Mouse (Mus musculus) kidney, embryonic 15.5 days (tissue): ENCODE data around the gene Ppp1ca. TPM values are rescaled to one million over a fixed set of nuclear protein-coding genes. Genes with fewer than 3 reads are reported as not detected.

Experiments
- ATAC-seq: fragments of 200-750 bp; cut with Nextera tagmentation; replicated peaks from 2 replicates; pipeline ENCODE4 v1.8.0; 2017; ENCODE audit warnings: moderate TSS enrichment; ENCODE audit not compliant: low FRiP score
- H3K27ac ChIP-seq: fragments of 300-500 bp; sonication (generic); 2 replicates; pipeline ENCODE4 v1.5.1; 2015; ENCODE audit warnings: mild to moderate bottlenecking, inconsistent platforms
- H3K27me3 ChIP-seq: fragments of 300-500 bp; sonication (generic); 2 replicates; pipeline ENCODE4 v1.6.1; 2015; ENCODE audit warnings: inconsistent platforms
- H3K36me3 ChIP-seq: fragments of 300-500 bp; sonication (generic); 2 replicates; pipeline ENCODE4 v1.6.1; 2015; ENCODE audit warnings: inconsistent platforms
- H3K4me1 ChIP-seq: fragments of 300-500 bp; sonication (generic); 2 replicates; pipeline ENCODE4 v1.6.1; 2015; ENCODE audit warnings: inconsistent platforms
- H3K4me2 ChIP-seq: fragments of 300-500 bp; sonication (generic); 2 replicates; pipeline ENCODE4 v1.6.1; 2015; ENCODE audit warnings: moderate library complexity, mild to moderate bottlenecking, inconsistent platforms
- H3K4me3 ChIP-seq: fragments of 300-500 bp; sonication (generic); replicated peaks from 2 replicates; pipeline ENCODE4 v1.5.1; 2015; ENCODE audit warnings: mild to moderate bottlenecking, inconsistent platforms
- H3K9ac ChIP-seq: fragments of 300-500 bp; sonication (generic); 2 replicates; pipeline ENCODE4 v1.6.1; 2015; ENCODE audit warnings: mild to moderate bottlenecking, inconsistent platforms
- H3K9me3 ChIP-seq: fragments of 300-500 bp; sonication (generic); replicated peaks from 2 replicates; pipeline ENCODE4 v1.6.1; 2016; ENCODE audit warnings: inconsistent platforms
- WGBS: fragments of 180-500 bp; shearing (Covaris S2); methylation state at CpG from one replicate; pipeline ENCODE4 v1.1.7; 2015; ENCODE audit warnings: mixed read lengths; 5-methylcytosine and 5-hydroxymethylcytosine counted together
- polyA plus RNA-seq: library from polyadenylated mRNA; unstranded; fragments of >200 nt; fragmentation: Nextera tagmentation; extraction: Ambion mirVana; gene quantifications from 2 replicates; pipeline ENCODE4 v1.2.1, GENCODE M21; 2015

Gene Ppp1ca
- polyA plus RNA-seq, 1 experiment from 2014 or later: 971 TPM

DNA sequence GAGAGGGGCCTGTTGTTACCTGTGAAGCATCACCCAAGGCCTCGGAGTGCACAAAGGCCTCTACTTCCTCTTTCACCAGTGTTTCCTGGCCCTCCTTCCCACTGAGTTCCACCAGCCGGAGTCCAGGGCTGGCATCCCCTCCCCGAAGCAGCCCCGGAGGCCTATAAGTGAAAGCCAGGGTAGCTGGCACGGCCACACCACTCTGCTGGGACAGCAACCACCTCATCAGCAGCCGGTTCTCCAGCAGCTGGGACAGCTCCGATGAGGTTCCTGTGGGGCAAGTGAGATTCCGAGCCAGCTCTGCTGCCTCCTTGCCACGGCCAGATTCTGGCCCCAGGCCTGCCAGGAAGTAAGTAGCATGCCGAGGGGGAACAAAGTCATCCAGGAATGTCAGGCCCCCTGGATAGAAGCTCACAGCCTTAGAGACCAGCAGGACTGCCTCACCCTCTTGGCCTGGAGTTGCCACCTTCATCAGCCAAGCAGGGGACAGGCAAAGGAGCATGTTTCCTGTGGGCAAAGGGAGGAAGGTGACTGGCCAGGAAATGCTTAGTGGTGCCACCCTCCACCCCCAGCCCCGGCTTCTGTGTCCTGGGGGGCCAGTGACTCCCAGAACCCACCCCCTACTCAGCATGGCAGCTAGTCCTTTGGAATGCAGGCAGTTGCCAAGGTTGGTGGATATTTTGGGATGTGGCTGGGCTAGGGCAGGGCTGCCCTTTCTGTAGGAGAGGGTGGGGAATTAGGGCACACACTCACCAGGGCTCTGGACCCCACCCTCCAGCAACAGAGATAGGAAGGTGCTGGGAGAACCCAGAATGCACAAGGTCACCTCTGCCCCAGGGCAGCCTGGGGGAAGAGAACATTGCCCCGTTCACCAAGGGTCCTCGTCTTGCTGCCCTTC is 20.2 kb upstream of the Ppp1ca start:
- peaks cover 5% of the 10 kb centered on the region for H3K27me3 ChIP-seq
- peak overlapping the region; percentile 37; the same call in 1 of the 2 replicates for H3K27ac ChIP-seq
- no peak overlapping the region for H3K4me2 ChIP-seq
- H3K4me1 ChIP-seq: peaks cover 42% of the 10 kb centered on the region
- no peaks in the 10 kb centered on the region for H3K9me3 ChIP-seq
- H3K9ac ChIP-seq: no peak overlapping the region
- no peak for ATAC-seq
- H3K4me3 ChIP-seq: no peak overlapping the region
- no peaks in the 10 kb centered on the region for H3K36me3 ChIP-seq
- WGBS: 64% methylated on average over 13 of the region's 13 CpGs

DNA sequence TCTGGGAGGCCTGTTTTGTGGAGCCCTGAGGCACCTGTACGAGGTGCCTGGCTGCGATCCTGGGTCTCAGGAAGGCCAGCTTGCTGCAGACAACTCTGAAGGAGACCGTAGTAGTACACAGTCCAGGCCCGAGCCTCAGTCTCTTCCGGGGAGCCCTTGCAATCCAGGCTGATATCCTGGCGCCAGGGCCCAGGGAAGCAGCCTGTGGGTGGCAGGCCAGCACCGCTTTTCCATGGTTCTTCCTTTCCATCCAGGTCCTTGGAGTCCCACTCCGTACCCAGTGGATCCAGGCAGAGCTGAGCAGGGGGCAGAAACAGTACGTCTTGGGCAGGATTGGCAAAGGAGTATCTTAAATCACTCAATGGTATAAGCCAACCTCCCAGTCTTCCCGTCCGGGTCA is 18.9 kb upstream of the Ppp1ca start:
- peaks cover 9% of the 10 kb centered on the region for H3K27me3 ChIP-seq
- no peak overlapping the region for H3K9ac ChIP-seq
- no peaks in the 10 kb centered on the region for H3K36me3 ChIP-seq
- no peaks in the 10 kb centered on the region for H3K9me3 ChIP-seq
- H3K4me1 ChIP-seq: peaks cover 42% of the 10 kb centered on the region
- WGBS: 53% methylated on average over 11 of the region's 11 CpGs
- no peak overlapping the region for H3K4me3 ChIP-seq
- no peak overlapping the region for H3K27ac ChIP-seq
- no peak for ATAC-seq
- no peak overlapping the region for H3K4me2 ChIP-seq

GRCm38 (mm10) chr19:4175368-4175947 is 16.4 kb upstream of the Ppp1ca start, which contains the start of gene Carns1:
TSS of gene Carns1 (minus strand) at chr19:4175479.
- H3K4me1 ChIP-seq: peaks cover 33% of the 10 kb centered on the region
- peak within 1 kb of the TSS; percentile 28 for H3K4me3 ChIP-seq
- ATAC-seq: peak; percentile 69
- H3K27me3 ChIP-seq: peaks cover 9% of the 10 kb centered on the region
- H3K9me3 ChIP-seq: no peaks in the 10 kb centered on the region
- H3K27ac ChIP-seq: peak within 1 kb of the TSS; percentile 37; the same call in 1 of the 2 replicates
- H3K36me3 ChIP-seq: no peaks in the 10 kb centered on the region
- 3% methylated on average over 11 of the region's 11 CpGs for WGBS
- H3K9ac ChIP-seq: 0 out of 2 replicates have a peak within 1 kb of the TSS, but pooled peaks have one; percentile 4
- peak within 1 kb of the TSS; percentile 55 for H3K4me2 ChIP-seq

GRCm38 (mm10) chr19:4180411-4180810 is 11.5 kb upstream of the Ppp1ca start:
- ATAC-seq: no peak
- WGBS: 86% methylated on average over 7 of the region's 7 CpGs

DNA sequence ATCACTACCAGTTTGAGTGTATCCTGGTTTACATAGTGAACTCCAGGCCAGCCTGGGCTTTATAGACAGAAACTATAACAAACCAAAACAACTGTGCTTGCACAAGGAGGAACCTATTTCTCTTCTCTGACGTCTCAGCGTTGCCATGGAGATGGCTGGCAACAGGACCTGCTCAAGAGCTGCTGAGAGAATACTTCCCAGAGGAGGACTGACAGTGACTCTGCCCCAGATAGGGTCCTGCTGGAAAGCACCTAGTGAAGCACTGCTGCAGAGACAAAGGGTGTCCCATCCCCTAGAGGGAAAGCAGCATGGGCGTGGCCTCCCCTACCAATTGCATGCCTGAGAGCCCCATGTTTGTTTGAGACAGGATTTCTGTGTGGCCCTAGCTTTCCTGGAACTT is 10.0 kb upstream of the Ppp1ca start:
- no peak overlapping the region for H3K27ac ChIP-seq
- no peaks in the 10 kb centered on the region for H3K36me3 ChIP-seq
- WGBS: 34% methylated on average over 3 of the region's 3 CpGs
- H3K27me3 ChIP-seq: peaks cover 2% of the 10 kb centered on the region; the same call in 1 of the 2 replicates
- H3K4me3 ChIP-seq: no peak overlapping the region
- H3K4me1 ChIP-seq: peaks cover 28% of the 10 kb centered on the region
- no peak for ATAC-seq
- H3K4me2 ChIP-seq: no peak overlapping the region
- H3K9me3 ChIP-seq: no peaks in the 10 kb centered on the region
- no peak overlapping the region for H3K9ac ChIP-seq

More at GRCm38 (mm10) chr19:4180411-4180810, 11.5 kb upstream of the Ppp1ca start:
- Histone ChIP-seq H3K27ac (no peak overlapping the region), H3K27me3 (peaks cover 9% of the 10 kb centered on the region), H3K4me1 (peaks cover 29% of the 10 kb centered on the region), H3K9me3 (no peaks in the 10 kb centered on the region), H3K9ac (no peak overlapping the region), H3K4me3 (no peak overlapping the region), H3K4me2 (no peak overlapping the region), H3K36me3 (no peaks in the 10 kb centered on the region)

- no peak overlapping the region for H3K4me3 ChIP-seq
- no peaks in the 10 kb centered on the region for H3K36me3 ChIP-seq
- no peak overlapping the region for H3K4me2 ChIP-seq
- no peaks in the 10 kb centered on the region for H3K27me3 ChIP-seq
- H3K9ac ChIP-seq: no peak overlapping the region
- H3K27ac ChIP-seq: 0 out of 2 replicates have a peak overlapping the region, but pooled peaks have one; percentile 8
- no peak for ATAC-seq
- H3K4me1 ChIP-seq: peaks cover 33% of the 10 kb centered on the region
- H3K9me3 ChIP-seq: no peaks in the 10 kb centered on the region
- WGBS: 89% methylated on average over 2 of the region's 2 CpGs
Measured at GRCm38 (mm10) chr19:4183689-4184088, 8.2 kb upstream of the Ppp1ca start.

DNA sequence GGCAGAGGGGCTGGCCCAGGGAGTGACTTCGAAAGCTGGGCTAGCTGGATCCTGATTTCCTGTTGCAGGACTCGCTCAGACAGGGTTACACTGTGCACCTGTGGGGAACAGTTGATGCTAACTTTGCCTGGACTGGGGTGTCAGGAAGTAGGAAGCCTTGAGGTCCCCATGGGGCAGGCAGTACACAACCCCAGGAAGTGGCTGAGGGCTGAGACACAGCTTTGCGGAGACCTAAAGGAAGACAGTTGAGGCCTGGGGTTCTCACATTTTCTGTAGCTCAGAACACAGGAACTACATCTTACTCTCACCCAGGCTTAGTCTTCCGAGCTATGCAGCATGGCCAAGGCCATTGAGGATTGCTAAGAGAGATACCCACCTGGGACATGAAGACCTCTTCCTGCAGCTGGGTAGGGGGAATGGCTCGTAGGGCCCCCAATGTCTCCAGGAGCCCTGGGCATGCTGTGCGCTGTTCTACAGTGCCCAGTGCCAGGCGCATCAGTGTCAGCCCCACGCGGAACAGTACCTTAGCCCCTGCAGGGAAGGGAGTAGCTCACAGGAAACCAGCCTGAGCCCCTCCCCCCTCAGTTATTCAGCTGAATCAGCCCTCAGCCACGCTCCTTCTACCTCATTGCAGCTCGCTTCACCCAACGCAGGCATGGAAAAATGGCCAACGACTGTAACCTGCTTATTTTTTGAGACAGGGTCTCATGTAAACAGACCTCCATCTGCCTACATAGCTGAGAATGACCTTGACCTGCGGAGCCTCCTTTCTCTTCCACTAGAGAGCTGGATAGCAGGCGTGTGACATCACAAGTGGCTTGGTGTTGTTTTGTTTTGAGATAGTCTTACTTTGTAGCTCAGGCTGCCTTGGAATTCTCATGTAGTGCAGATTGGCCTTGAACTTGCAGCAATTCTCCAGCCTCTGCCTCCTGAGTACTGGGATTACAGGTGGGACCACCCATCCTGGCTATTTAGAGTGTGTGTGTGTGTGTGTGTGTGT is 6.6 kb upstream of the Ppp1ca start:
- Histone ChIP-seq H3K9ac (no peak overlapping the region), H3K9me3 (no peaks in the 10 kb centered on the region), H3K27me3 (no peaks in the 10 kb centered on the region), H3K4me3 (no peak overlapping the region), H3K36me3 (no peaks in the 10 kb centered on the region), H3K27ac (peak overlapping the region; percentile 66), H3K4me2 (peak overlapping the region; percentile 32), H3K4me1 (peaks cover 33% of the 10 kb centered on the region)
- 47% methylated on average over 15 of the region's 15 CpGs for WGBS
- no peak for ATAC-seq

DNA sequence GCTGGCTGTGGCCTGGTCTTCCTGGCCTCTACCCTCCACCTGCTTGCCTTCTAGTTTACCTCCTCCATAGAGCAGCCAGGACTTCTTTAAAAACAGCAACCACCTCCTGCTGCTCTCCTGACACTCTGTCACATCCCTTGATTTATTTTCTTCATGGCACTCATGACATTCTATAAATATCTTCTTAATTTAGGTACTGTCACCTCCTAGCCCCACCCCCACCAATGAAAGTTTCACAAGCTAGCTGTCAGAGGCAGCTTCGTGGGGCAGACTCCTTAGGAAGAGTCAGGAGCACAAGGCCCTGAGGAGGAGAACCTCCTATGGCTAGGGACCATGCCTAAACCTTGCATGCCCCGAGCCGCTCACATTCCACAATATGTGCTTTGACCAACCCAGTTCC is 4.6 kb upstream of the Ppp1ca start:
- no peaks in the 10 kb centered on the region for H3K9me3 ChIP-seq
- no peak for ATAC-seq
- WGBS: 64% methylated on average over 3 of the region's 3 CpGs
- H3K36me3 ChIP-seq: no peaks in the 10 kb centered on the region
- H3K4me3 ChIP-seq: no peak overlapping the region
- H3K9ac ChIP-seq: no peak overlapping the region
- H3K27me3 ChIP-seq: no peaks in the 10 kb centered on the region
- H3K4me1 ChIP-seq: peaks cover 39% of the 10 kb centered on the region
- no peak overlapping the region for H3K27ac ChIP-seq
- no peak overlapping the region for H3K4me2 ChIP-seq

GRCm38 (mm10) chr19:4189051-4189620 is 2.7 kb upstream of the Ppp1ca start:
- Histone ChIP-seq H3K36me3 (peaks cover 11% of the 10 kb centered on the region), H3K4me3 (no peak overlapping the region), H3K4me1 (peaks cover 48% of the 10 kb centered on the region), H3K27me3 (no peaks in the 10 kb centered on the region), H3K9ac (no peak overlapping the region), H3K4me2 (no peak overlapping the region), H3K27ac (no peak overlapping the region), H3K9me3 (no peaks in the 10 kb centered on the region)
- no peak for ATAC-seq
- WGBS: 83% methylated on average over 12 of the region's 12 CpGs

DNA sequence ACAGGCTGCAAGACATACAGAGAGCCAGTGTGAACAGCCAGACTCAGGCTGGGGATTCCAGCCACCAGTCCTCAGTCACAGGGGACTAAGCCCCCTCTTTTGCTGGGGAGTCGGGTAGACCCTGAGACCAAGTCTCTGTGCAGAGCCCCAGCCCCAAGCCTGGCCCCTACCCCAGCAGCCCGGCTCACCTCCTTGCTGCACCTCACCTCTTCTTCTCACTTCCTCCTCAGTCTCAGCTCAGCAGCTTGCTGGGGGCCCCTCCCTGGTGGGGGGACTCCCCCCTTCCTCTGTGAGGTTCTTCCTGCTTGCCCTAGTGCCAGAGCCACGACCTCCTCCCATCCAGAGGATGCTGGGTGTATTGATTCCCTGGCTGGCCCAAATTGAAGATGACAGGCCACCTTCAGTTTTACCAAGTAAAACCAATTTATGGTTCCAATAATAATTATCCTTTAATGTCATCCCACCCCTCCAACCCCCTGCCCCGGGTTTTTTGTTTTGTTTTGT is 982 bp upstream of the Ppp1ca start, which contains the start of gene Tbc1d10c:
Tbc1d10c (minus strand) TSS at position 454 of the 504 bp plus-strand sequence.
- Histone ChIP-seq H3K4me3 (peak within 1 kb of the TSS; percentile 87), H3K36me3 (peaks cover 28% of the 10 kb centered on the region), H3K4me1 (peaks cover 50% of the 10 kb centered on the region), H3K4me2 (peak within 1 kb of the TSS; percentile 77), H3K27me3 (no peaks in the 10 kb centered on the region), H3K27ac (peak within 1 kb of the TSS; percentile 98), H3K9me3 (no peaks in the 10 kb centered on the region), H3K9ac (peak within 1 kb of the TSS; percentile 99)
- ATAC-seq: no peak
- 35% methylated on average over 4 of the region's 4 CpGs for WGBS
